Mouse (Mus musculus) mouse trophoblast stem cell (cell line): ENCODE data around the gene Gm9573.

Experiments used
- in situ Hi-C, 2 experiments: fragments of 300-500 bp; cut with MseI, MboI; formaldehyde crosslinking; loops; 2 replicates in 1 of 2; 3 replicates in 1 of 2; pipeline ENCODE4 v1.15.1; 2025

The Gm9573 gene

GRCm38 (mm10) chr17:35597399-35597798, 29.0 kb downstream of the Gm9573 start:
- in situ Hi-C loops = no loop called here

- in situ Hi-C loops = no loop called here
Measured at GRCm38 (mm10) chr17:35594456-35594855, 32.0 kb downstream of the Gm9573 start.

- in situ Hi-C loops = no loop called here
Measured at GRCm38 (mm10) chr17:35593786-35594185, 32.7 kb downstream of the Gm9573 start.

GRCm38 (mm10) chr17:35592131-35592530, 34.3 kb downstream of the Gm9573 start:
- in situ Hi-C loops = no loop called here

- in situ Hi-C loops = no loop called here
Measured at GRCm38 (mm10) chr17:35591731-35592130, 34.7 kb downstream of the Gm9573 start.

GRCm38 (mm10) chr17:35591219-35591578, 35.2 kb downstream of the Gm9573 start:
- in situ Hi-C loops = no loop called here

GRCm38 (mm10) chr17:35590410-35591218, 35.8 kb downstream of the Gm9573 start:
- in situ Hi-C loops = no loop called here

GRCm38 (mm10) chr17:35588387-35588786, 38.0 kb downstream of the Gm9573 start:
- in situ Hi-C loops = no loop called here

GRCm38 (mm10) chr17:35587291-35587690, 39.1 kb downstream of the Gm9573 start:
- in situ Hi-C loops = no loop called here

GRCm38 (mm10) chr17:35584330-35584937, 42.0 kb downstream of the Gm9573 start:
- in situ Hi-C loops = loop anchor here in 1 of 2 experiments (5.0 kb wide), 1 partner anchor 153 kb away; no protein-coding TSS in a partner anchor

GRCm38 (mm10) chr17:35582900-35583299, 43.5 kb downstream of the Gm9573 start:
- in situ Hi-C loops = loop anchor here in 1 of 2 experiments (5.0 kb wide), 1 partner anchor 154 kb away; no protein-coding TSS in a partner anchor

- in situ Hi-C loops = no loop called here
Measured at GRCm38 (mm10) chr17:35578211-35578610, 48.2 kb downstream of the Gm9573 start.

- in situ Hi-C loops = no loop called here
Measured at GRCm38 (mm10) chr17:35571477-35571876, 55.0 kb downstream of the Gm9573 start.

GRCm38 (mm10) chr17:35570836-35571235, 55.6 kb downstream of the Gm9573 start:
- in situ Hi-C loops = no loop called here

GRCm38 (mm10) chr17:35569091-35569944, 57.1 kb downstream of the Gm9573 start:
- in situ Hi-C loops = no loop called here
